Mouse (Mus musculus) olfactory bulb, adult 2 months (tissue): ENCODE measurements around the gene Exoc1.

Experiments used
- CTCF ChIP-seq: fragments of 200-500 bp; IDR thresholded peaks from 2 replicates; pipeline ENCODE4 v1.5.1; 2012; ENCODE audit warnings: low read depth, mild to moderate bottlenecking, low read length, moderate library complexity; ENCODE audit not compliant: insufficient read depth
- POLR2A ChIP-seq: fragments of 200-500 bp; IDR thresholded peaks from 2 replicates; pipeline ENCODE4 v1.6.1; 2012; ENCODE audit warnings: mild to moderate bottlenecking, low read depth, low read length, moderate library complexity; ENCODE audit not compliant: insufficient read depth

DNA sequence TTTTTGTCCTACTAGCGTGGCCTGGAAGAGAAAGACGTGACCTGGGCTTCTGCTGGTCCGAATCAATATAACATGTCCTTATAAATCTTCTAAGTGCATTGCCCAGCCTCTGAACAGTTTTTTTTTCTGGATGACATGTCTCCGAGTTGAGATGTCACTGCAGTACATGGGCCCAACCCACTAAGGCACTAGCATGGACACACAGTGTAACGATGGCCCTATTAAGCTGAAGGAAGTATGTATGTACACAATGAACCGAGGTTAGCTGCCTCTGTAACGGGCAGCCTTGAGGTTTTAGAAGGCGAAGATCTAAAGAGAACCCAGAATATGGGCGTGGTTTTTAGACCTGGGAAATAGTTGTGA, 574 bp downstream of the Exoc1 start:
- TF ChIP-seq CTCF = no peak
- TF ChIP-seq POLR2A = no peak
